In the genomic region with DNA sequence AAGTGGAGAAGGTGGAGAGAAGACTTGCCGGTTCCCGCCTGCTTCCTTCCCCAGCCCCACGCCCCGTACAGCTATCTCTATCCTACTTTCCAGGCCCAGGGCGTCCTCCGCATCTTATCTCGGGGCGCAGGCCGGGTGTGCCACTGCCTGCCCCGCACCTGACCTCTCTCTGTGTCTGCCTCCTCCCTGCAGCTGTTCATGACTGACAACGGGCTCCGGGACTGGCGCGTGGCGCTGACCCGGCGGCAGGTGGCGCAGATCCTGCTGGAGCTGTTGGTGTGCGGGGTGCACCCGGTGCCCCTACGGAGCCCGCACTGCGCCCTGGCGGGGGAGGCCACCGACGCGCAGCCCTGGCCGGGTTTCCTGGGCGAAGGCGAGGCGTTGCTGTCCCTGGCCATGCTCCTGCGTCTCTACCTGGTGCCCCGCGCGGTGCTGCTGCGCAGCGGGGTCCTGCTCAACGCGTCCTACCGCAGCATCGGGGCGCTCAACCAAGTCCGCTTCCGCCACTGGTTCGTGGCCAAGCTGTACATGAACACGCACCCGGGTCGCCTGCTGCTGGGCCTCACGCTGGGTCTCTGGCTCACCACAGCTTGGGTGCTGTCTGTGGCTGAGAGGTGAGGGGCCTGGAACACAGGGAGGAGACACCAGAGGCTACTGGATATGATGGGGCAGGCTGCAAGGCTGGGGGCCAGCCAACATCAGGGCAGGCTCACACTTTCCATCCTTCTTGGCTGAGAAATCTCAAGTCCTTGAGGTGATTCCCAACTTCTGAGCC, we compare ENCODE assay signal across 8 mouse cellular contexts. TPM values are rescaled to one million over a fixed set of nuclear protein-coding genes. Genes with fewer than 3 reads are reported as not detected.
DNase-seq lines count a peak whose midpoint lies in the region; ATAC-seq and TF ChIP-seq lines count a peak whose summit lies in the region.

No protein-coding gene starts in this region.

- H3K9me3 ChIP-seq in kidney, embryonic 15.5 days (replicated peaks), result no peaks in the 10 kb centered on the region
- H3K9me3 ChIP-seq in forebrain, embryonic 16.5 days (ENCODE audit: control insufficient read depth, low read length), result no peaks in the 10 kb centered on the region
- no peaks in the 10 kb centered on the region for H3K9me3 ChIP-seq in intestine, embryonic 14.5 days (ENCODE audit: control insufficient read depth, low read length)

- H3K9ac ChIP-seq in kidney, embryonic 15.5 days, result peak overlapping the region; percentile 35; the same call in 1 of the 2 replicates
- peak overlapping the region; percentile 24 for H3K9ac ChIP-seq in forebrain, embryonic 16.5 days (replicated peaks; ENCODE audit: low read depth, low read length)
- peak overlapping the region; percentile 3; the same call in 1 of the 2 replicates for H3K9ac ChIP-seq in intestine, embryonic 14.5 days (ENCODE audit: low read length)

- no peak for DNase-seq in kidney, postnatal 14 days
- peak; percentile 48 to 62 for DNase-seq in cerebellum, adult 2 months
- peak; percentile 75 for DNase-seq in intestine, embryonic 14.5 days (ENCODE audit: low spot score)
- DNase-seq in lung, postnatal 4 days, result peak; percentile 69 to 71
- DNase-seq in spleen, postnatal 4 days (ENCODE audit: low spot score in 2 of 2), result peak; percentile 94
- no peak for DNase-seq in frontal cortex, postnatal 36 days (ENCODE audit: low spot score in 2 of 2)

- no peaks in the 10 kb centered on the region; the same call in 1 of the 2 replicates for H3K27me3 ChIP-seq in kidney, embryonic 15.5 days
- H3K27me3 ChIP-seq in cerebellum, adult 2 months (ENCODE audit: control insufficient read depth, insufficient read depth, low read length), result no peaks in the 10 kb centered on the region
- peaks cover 5% of the 10 kb centered on the region; the same call in 1 of the 2 replicates for H3K27me3 ChIP-seq in forebrain, embryonic 16.5 days (replicated peaks; ENCODE audit: control insufficient read depth, insufficient read depth, low read length)
- H3K27me3 ChIP-seq in intestine, embryonic 14.5 days (replicated peaks; ENCODE audit: control insufficient read depth, insufficient read depth, low read length), result no peaks in the 10 kb centered on the region

- peak overlapping the region; percentile 39 for H3K4me3 ChIP-seq in kidney, embryonic 15.5 days (replicated peaks)
- peak overlapping the region; percentile 9 for H3K4me3 ChIP-seq in cerebellum, adult 2 months (replicated peaks; ENCODE audit: insufficient read depth, low read depth, low read length)
- peak overlapping the region; percentile 18 for H3K4me3 ChIP-seq in forebrain, embryonic 16.5 days (replicated peaks; ENCODE audit: low read length)
- H3K4me3 ChIP-seq in intestine, embryonic 14.5 days (ENCODE audit: low read depth, low read length), result peak overlapping the region; percentile 13; the same call in 1 of the 2 replicates

- no peaks in the 10 kb centered on the region for H3K36me3 ChIP-seq in kidney, embryonic 15.5 days
- no peaks in the 10 kb centered on the region for H3K36me3 ChIP-seq in forebrain, embryonic 16.5 days (ENCODE audit: control insufficient read depth, insufficient read depth)
- no peaks in the 10 kb centered on the region for H3K36me3 ChIP-seq in intestine, embryonic 14.5 days (ENCODE audit: control insufficient read depth, insufficient read depth, low read length)

- peak; percentile 26; the same call in 1 of the 2 replicates for TF ChIP-seq CTCF in cerebellum, adult 2 months (IDR thresholded peaks at IDR 0.05; ENCODE audit: borderline replicate concordance, insufficient read depth, low read depth, low read length)

- WGBS in kidney, embryonic 15.5 days, result 7% methylated on average over 49 of the region's 49 CpGs
- 7% methylated on average over 49 of the region's 49 CpGs for WGBS in cerebellum, adult 2 months
- WGBS in forebrain, embryonic 16.5 days, result 7% methylated on average over 49 of the region's 49 CpGs
- 6% methylated on average over 48 of the region's 49 CpGs for WGBS in intestine, embryonic 14.5 days

- ATAC-seq in kidney, embryonic 15.5 days (replicated peaks; ENCODE audit: low FRiP score), result peak; percentile 88
- ATAC-seq in forebrain, embryonic 16.5 days, result 0 out of 2 replicates have a peak, but pooled peaks have one; percentile 27
- peak; percentile 71 for ATAC-seq in intestine, embryonic 14.5 days (replicated peaks; ENCODE audit: low FRiP score, low TSS enrichment, low read depth)

- TF ChIP-seq POLR2A in cerebellum, adult 2 months (IDR thresholded peaks at IDR 0.05; ENCODE audit: borderline replicate concordance, insufficient read depth, low read length), result no peak

- peak overlapping the region; percentile 68 for H3K4me2 ChIP-seq in kidney, embryonic 15.5 days
- peak overlapping the region; percentile 36 for H3K4me2 ChIP-seq in forebrain, embryonic 16.5 days (ENCODE audit: low read length)
- H3K4me2 ChIP-seq in intestine, embryonic 14.5 days (ENCODE audit: low read length), result peak overlapping the region; percentile 53

- H3K4me1 ChIP-seq in kidney, embryonic 15.5 days, result peaks cover 38% of the 10 kb centered on the region
- H3K4me1 ChIP-seq in cerebellum, adult 2 months (ENCODE audit: control insufficient read depth, insufficient read depth, low read length), result peaks cover 8% of the 10 kb centered on the region
- H3K4me1 ChIP-seq in forebrain, embryonic 16.5 days (replicated peaks; ENCODE audit: control insufficient read depth, insufficient read depth, low read length), result peaks cover 14% of the 10 kb centered on the region
- H3K4me1 ChIP-seq in intestine, embryonic 14.5 days (replicated peaks; ENCODE audit: control insufficient read depth, insufficient read depth, low read length), result peaks cover 14% of the 10 kb centered on the region

- H3K27ac ChIP-seq in kidney, embryonic 15.5 days, result no peak overlapping the region
- H3K27ac ChIP-seq in cerebellum, adult 2 months (ENCODE audit: insufficient read depth, low read length), result no peak overlapping the region
- no peak overlapping the region for H3K27ac ChIP-seq in forebrain, embryonic 16.5 days (ENCODE audit: low read length)
- H3K27ac ChIP-seq in intestine, embryonic 14.5 days (ENCODE audit: low read depth), result no peak overlapping the region

RNA-seq across cellular contexts. Expression of a gene that starts 7.2 kb away (rescaled TPM):
- 4.9 and 5.5 TPM in 2 replicates for polyA plus RNA-seq in kidney, embryonic 15.5 days (2015; fragmentation: Nextera tagmentation; extraction: Ambion mirVana)
- polyA plus RNA-seq in cerebellum, adult 2 months (2012; rRNA removed), result 0.49 and 0.59 TPM in 2 replicates
- polyA plus RNA-seq in forebrain, embryonic 16.5 days (2015; fragmentation: Nextera tagmentation; extraction: Ambion mirVana), result 0.63 and 0.80 TPM in 2 replicates
- 0.43 and 0.70 TPM in 2 replicates for polyA plus RNA-seq in intestine, embryonic 14.5 days (2014; fragmentation: Nextera tagmentation; extraction: Ambion mirVana)

RNA-seq across cellular contexts. Expression of a gene that starts 22.1 kb away (rescaled TPM):
- 28.0 and 32.8 TPM in 2 replicates for polyA plus RNA-seq in kidney, embryonic 15.5 days (2015; fragmentation: Nextera tagmentation; extraction: Ambion mirVana)
- polyA plus RNA-seq in cerebellum, adult 2 months (2012; rRNA removed), result 89.3 and 95.5 TPM in 2 replicates
- polyA plus RNA-seq in forebrain, embryonic 16.5 days (2015; fragmentation: Nextera tagmentation; extraction: Ambion mirVana), result 30.3 and 35.2 TPM in 2 replicates
- 24.0 and 24.5 TPM in 2 replicates for polyA plus RNA-seq in intestine, embryonic 14.5 days (2014; fragmentation: Nextera tagmentation; extraction: Ambion mirVana)

RNA-seq across cellular contexts. Expression of a gene that starts 28.3 kb away (rescaled TPM):
- 0.28 TPM in 1 of 2 replicates, not detected in the other for polyA plus RNA-seq in kidney, embryonic 15.5 days (2015; fragmentation: Nextera tagmentation; extraction: Ambion mirVana)
- not detected in 2 replicates for polyA plus RNA-seq in cerebellum, adult 2 months (2012; rRNA removed)
- not detected in 2 replicates for polyA plus RNA-seq in forebrain, embryonic 16.5 days (2015; fragmentation: Nextera tagmentation; extraction: Ambion mirVana)
- polyA plus RNA-seq in intestine, embryonic 14.5 days (2014; fragmentation: Nextera tagmentation; extraction: Ambion mirVana), result not detected in 2 replicates

RNA-seq across cellular contexts. Expression of a gene that starts 43.5 kb away (rescaled TPM):
- 0.43 TPM in 1 of 2 replicates, not detected in the other for polyA plus RNA-seq in kidney, embryonic 15.5 days (2015; fragmentation: Nextera tagmentation; extraction: Ambion mirVana)
- 0.22 and 0.39 TPM in 2 replicates for polyA plus RNA-seq in cerebellum, adult 2 months (2012; rRNA removed)
- polyA plus RNA-seq in forebrain, embryonic 16.5 days (2015; fragmentation: Nextera tagmentation; extraction: Ambion mirVana), result not detected in 2 replicates
- not detected in 2 replicates for polyA plus RNA-seq in intestine, embryonic 14.5 days (2014; fragmentation: Nextera tagmentation; extraction: Ambion mirVana)

Comparison
In these comparisons a context has a peak if more than half of its experiments do, and no peak if none do; other contexts are left out.
1. ATAC-seq: peak in every context shown above with its lines; median percentile 88 in kidney, embryonic 15.5 days; 71 in intestine, embryonic 14.5 days; 27 in forebrain, embryonic 16.5 days.
2. DNase-seq: peak in cerebellum, adult 2 months (2 of 2), intestine, embryonic 14.5 days (single experiment), lung, postnatal 4 days (2 of 2) and spleen, postnatal 4 days (2 of 2); none in kidney, postnatal 14 days (single experiment) and frontal cortex, postnatal 36 days (0 of 2).
3. Peak in every context shown above with its lines, with median percentiles within 50 percentile points of each other: H3K4me2 ChIP-seq, H3K4me3 ChIP-seq and H3K9ac ChIP-seq.